Mouse (Mus musculus): ENCODE measurements at regions not wholly inside any gene's neighbourhood (a gene's known extent, or its start where the extent isn't known, plus 50 kb on each side); places are given as distances from the start of the nearest gene placed in this dataset.

DNA sequence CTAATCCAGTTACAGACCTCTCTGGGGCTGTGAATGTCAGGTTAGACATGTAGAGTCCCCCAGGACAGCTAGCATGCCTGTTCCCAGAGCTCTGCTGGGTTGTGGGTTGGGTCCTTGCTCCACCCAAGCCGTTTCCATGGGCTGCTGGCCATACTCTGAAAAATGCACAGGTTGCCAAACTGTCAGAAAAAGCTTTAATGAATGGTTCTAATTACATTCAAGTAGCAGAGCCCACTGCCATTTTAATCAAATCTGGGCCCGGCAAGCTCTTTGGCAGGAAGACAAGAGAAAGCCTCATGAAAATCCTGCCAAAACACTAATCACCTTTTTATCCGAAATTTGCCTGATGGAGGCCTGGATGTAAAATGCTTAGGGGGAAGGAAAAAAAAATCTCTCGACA is 224.1 kb downstream of the Sec61b start:
- no peak for TF ChIP-seq CTCF (IDR thresholded peaks at IDR 0.05; ENCODE audit: low read depth)
- TF ChIP-seq EP300 (IDR thresholded peaks at IDR 0.05; ENCODE audit: low read depth), result no peak
